Mouse (Mus musculus): ENCODE measurements around the gene Mgll. TPM values are rescaled to one million over a fixed set of nuclear protein-coding genes. Genes with fewer than 3 reads are reported as not detected.
A peak's percentile ranks its signal among the peaks of the same experiment; 100 is the strongest.

Mgll gene
- polyA plus RNA-seq, 1 experiment from 2014 or later = 43.6 TPM

GRCm38 (mm10) chr6:88793872-88794271, 69.7 kb downstream of the Mgll start:
- DNase-seq (ENCODE audit: low spot score) (no peak), ATAC-seq (replicated peaks; ENCODE audit: low FRiP score, low read depth) (no peak)
- Histone ChIP-seq H3K4me3 (replicated peaks; ENCODE audit: low read depth, low read length) (no peak overlapping the region), H3K9me3 (replicated peaks; ENCODE audit: low read length) (no peaks in the 10 kb centered on the region), H3K4me2 (ENCODE audit: low read length) (no peak overlapping the region), H3K27me3 (ENCODE audit: insufficient read depth, low read length) (no peaks in the 10 kb centered on the region), H3K9ac (ENCODE audit: low read depth, low read length) (no peak overlapping the region), H3K4me1 (replicated peaks; ENCODE audit: insufficient read depth, low read length) (peaks cover 15% of the 10 kb centered on the region; the same call in 1 of the 2 replicates), H3K27ac (no peak overlapping the region), H3K36me3 (ENCODE audit: insufficient read depth, low read length) (no peaks in the 10 kb centered on the region)
- no peak for TF ChIP-seq CTCF (IDR thresholded peaks at IDR 0.05; ENCODE audit: low read depth)
- 78% methylated on average over 13 of the region's 13 CpGs for WGBS

DNA sequence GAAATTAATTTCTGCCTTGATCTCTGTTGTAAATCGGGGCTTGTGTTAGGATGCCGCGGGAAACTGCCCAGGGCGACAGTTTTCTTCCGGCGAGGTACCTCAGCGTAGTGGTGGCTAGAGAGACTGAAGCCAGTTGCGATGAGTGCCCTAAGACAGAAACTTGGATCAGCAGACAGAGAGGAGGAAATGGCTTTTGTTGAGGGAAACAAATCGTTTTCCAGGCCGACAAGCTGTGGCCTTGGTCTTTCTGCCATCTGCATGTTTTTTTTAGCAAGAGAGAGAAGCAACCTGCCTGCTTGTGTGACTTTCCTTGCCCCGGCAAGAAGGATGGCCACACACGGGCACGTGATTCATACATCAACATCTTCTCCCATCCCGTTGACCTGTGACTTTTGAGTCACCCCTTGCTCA, 70.4 kb downstream of the Mgll start:
- Histone ChIP-seq H3K4me1 (replicated peaks; ENCODE audit: insufficient read depth, low read length) (peaks cover 15% of the 10 kb centered on the region; the same call in 1 of the 2 replicates), H3K27me3 (ENCODE audit: insufficient read depth, low read length) (no peaks in the 10 kb centered on the region), H3K4me2 (ENCODE audit: low read length) (no peak overlapping the region), H3K36me3 (ENCODE audit: insufficient read depth, low read length) (no peaks in the 10 kb centered on the region), H3K9me3 (replicated peaks; ENCODE audit: low read length) (no peaks in the 10 kb centered on the region), H3K4me3 (replicated peaks; ENCODE audit: low read depth, low read length) (no peak overlapping the region), H3K27ac (no peak overlapping the region), H3K9ac (ENCODE audit: low read depth, low read length) (no peak overlapping the region)
- ATAC-seq (replicated peaks; ENCODE audit: low FRiP score, low read depth) (no peak), DNase-seq (ENCODE audit: low spot score) (no peak)
- 34% methylated on average over 14 of the region's 14 CpGs for WGBS
- TF ChIP-seq CTCF (IDR thresholded peaks at IDR 0.05; ENCODE audit: low read depth) = no peak

- no peak for TF ChIP-seq CTCF (IDR thresholded peaks at IDR 0.05; ENCODE audit: low read depth)
- Histone ChIP-seq H3K27me3 (ENCODE audit: insufficient read depth, low read length) (no peaks in the 10 kb centered on the region; the same call in 1 of the 2 replicates), H3K9me3 (replicated peaks; ENCODE audit: low read length) (no peaks in the 10 kb centered on the region), H3K4me1 (replicated peaks; ENCODE audit: insufficient read depth, low read length) (no peaks in the 10 kb centered on the region), H3K4me3 (replicated peaks; ENCODE audit: low read depth, low read length) (no peak overlapping the region), H3K27ac (no peak overlapping the region), H3K9ac (ENCODE audit: low read depth, low read length) (no peak overlapping the region), H3K4me2 (ENCODE audit: low read length) (no peak overlapping the region), H3K36me3 (ENCODE audit: insufficient read depth, low read length) (no peaks in the 10 kb centered on the region)
- ATAC-seq (replicated peaks; ENCODE audit: low FRiP score, low read depth) = no peak
- WGBS = 86% methylated on average over 7 of the region's 7 CpGs
- no peak for DNase-seq (ENCODE audit: low spot score)
These were observed 76.0 kb downstream of the Mgll start for GRCm38 (mm10) chr6:88800191-88800590.

DNA sequence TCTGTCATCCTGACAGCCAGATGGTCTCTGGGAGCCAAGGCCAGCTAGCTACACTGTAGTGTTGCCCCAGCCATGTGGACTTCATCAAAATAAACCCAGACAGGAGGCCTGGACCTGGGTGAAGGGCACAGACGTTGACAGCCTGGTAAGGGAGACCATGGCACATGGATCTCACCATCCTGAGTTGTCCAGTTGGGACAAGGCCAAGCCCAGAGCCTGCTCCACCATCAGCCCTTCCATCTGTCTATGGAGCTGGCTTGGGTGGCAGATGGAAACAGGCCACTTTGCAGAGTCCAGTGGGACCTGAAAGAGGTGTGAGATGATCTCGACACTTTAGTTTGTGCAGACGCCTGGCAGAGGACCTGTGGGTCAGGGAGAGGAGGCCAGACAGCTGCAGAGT, 76.5 kb downstream of the Mgll start:
- H3K9ac ChIP-seq (ENCODE audit: low read depth, low read length) = no peak overlapping the region
- H3K4me2 ChIP-seq (ENCODE audit: low read length) = no peak overlapping the region
- no peak for ATAC-seq (replicated peaks; ENCODE audit: low FRiP score, low read depth)
- WGBS = 37% methylated on average over 3 of the region's 3 CpGs
- H3K27me3 ChIP-seq (ENCODE audit: insufficient read depth, low read length) = no peaks in the 10 kb centered on the region; the same call in 1 of the 2 replicates
- DNase-seq (ENCODE audit: low spot score) = no peak
- H3K36me3 ChIP-seq (ENCODE audit: insufficient read depth, low read length) = no peaks in the 10 kb centered on the region
- H3K4me1 ChIP-seq (replicated peaks; ENCODE audit: insufficient read depth, low read length) = no peaks in the 10 kb centered on the region
- H3K27ac ChIP-seq = no peak overlapping the region
- H3K4me3 ChIP-seq (replicated peaks; ENCODE audit: low read depth, low read length) = no peak overlapping the region
- TF ChIP-seq CTCF (IDR thresholded peaks at IDR 0.05; ENCODE audit: low read depth) = no peak
- no peaks in the 10 kb centered on the region for H3K9me3 ChIP-seq (replicated peaks; ENCODE audit: low read length)

- no peaks in the 10 kb centered on the region; the same call in 1 of the 2 replicates for H3K27me3 ChIP-seq (ENCODE audit: insufficient read depth, low read length)
- no peaks in the 10 kb centered on the region for H3K36me3 ChIP-seq (ENCODE audit: insufficient read depth, low read length)
- ATAC-seq (replicated peaks; ENCODE audit: low FRiP score, low read depth) (no peak), DNase-seq (ENCODE audit: low spot score) (no peak)
- no peaks in the 10 kb centered on the region for H3K4me1 ChIP-seq (replicated peaks; ENCODE audit: insufficient read depth, low read length)
- no peak for TF ChIP-seq CTCF (IDR thresholded peaks at IDR 0.05; ENCODE audit: low read depth)
- whole genome bisulfite sequencing = 72% methylated on average over 7 of the region's 7 CpGs
- H3K9ac ChIP-seq (ENCODE audit: low read depth, low read length) = no peak overlapping the region
- no peaks in the 10 kb centered on the region for H3K9me3 ChIP-seq (replicated peaks; ENCODE audit: low read length)
- H3K27ac ChIP-seq = no peak overlapping the region
- no peak overlapping the region for H3K4me2 ChIP-seq (ENCODE audit: low read length)
- no peak overlapping the region for H3K4me3 ChIP-seq (replicated peaks; ENCODE audit: low read depth, low read length)
These were observed 78.8 kb downstream of the Mgll start for GRCm38 (mm10) chr6:88803051-88803450.

GRCm38 (mm10) chr6:88803957-88804695, 79.9 kb downstream of the Mgll start:
- 0 out of 2 replicates have a peak, but pooled peaks have one; percentile 8 for TF ChIP-seq CTCF (IDR thresholded peaks at IDR 0.05; ENCODE audit: low read depth)
- H3K9me3 ChIP-seq (replicated peaks; ENCODE audit: low read length) = no peaks in the 10 kb centered on the region
- WGBS = 81% methylated on average over 4 of the region's 4 CpGs

More at GRCm38 (mm10) chr6:88803957-88804695, 79.9 kb downstream of the Mgll start:
- H3K4me1 ChIP-seq (replicated peaks; ENCODE audit: insufficient read depth, low read length) = no peaks in the 10 kb centered on the region; the same call in 1 of the 2 replicates
- H3K4me3 ChIP-seq (replicated peaks; ENCODE audit: low read depth, low read length) = no peak overlapping the region
- H3K4me2 ChIP-seq (ENCODE audit: low read length) = no peak overlapping the region
- no peaks in the 10 kb centered on the region; the same call in 1 of the 2 replicates for H3K27me3 ChIP-seq (ENCODE audit: insufficient read depth, low read length)
- DNase-seq (ENCODE audit: low spot score) (no peak), ATAC-seq (replicated peaks; ENCODE audit: low FRiP score, low read depth) (no peak)
- no peak overlapping the region for H3K27ac ChIP-seq
- H3K36me3 ChIP-seq (ENCODE audit: insufficient read depth, low read length) = no peaks in the 10 kb centered on the region
- H3K9ac ChIP-seq (ENCODE audit: low read depth, low read length) = no peak overlapping the region
